Mouse (Mus musculus): ENCODE measurements around the gene Prkar1b.

DNA sequence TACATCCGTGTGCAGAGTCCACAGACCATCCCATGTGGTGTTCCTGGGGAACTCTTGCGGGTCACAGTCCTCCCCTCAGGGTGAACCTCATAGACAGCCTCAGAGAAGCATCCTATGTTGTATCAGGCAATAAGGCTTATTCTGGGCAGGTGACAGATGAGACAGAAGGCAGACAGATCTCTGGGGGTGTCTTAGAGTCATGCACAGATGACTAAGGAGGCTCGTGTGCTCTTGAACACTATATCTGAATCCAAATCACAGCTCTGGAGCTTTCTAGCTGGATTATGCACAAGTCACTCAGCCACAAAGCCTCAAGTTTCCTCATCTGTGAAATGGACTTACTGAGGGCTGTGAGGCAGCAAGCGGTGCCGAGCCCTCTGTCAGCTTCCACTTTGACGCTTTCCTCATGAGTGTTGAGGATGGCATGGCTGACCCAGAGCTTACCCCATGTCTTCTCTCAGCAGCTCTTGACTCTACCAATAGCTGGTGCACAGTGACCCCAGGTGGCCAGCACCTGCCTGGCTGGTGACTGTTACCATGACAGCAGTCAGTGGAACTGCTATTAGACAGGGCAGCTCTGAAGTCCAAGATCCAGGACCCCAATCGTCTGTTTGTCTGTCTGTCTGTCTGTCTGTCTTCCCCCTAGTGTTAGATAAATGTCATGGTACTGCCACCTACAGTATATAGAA is 64.8 kb downstream of the Prkar1b start:
- peak; percentile 83 for TF ChIP-seq CTCF (IDR thresholded peaks at IDR 0.05; ENCODE audit: low read depth)
- no peak for TF ChIP-seq EP300 (optimal IDR thresholded peaks at IDR 0.05)

Data from stomach, postnatal 0 days (tissue).